Mouse (Mus musculus) CD4-positive, CD25-positive, alpha-beta regulatory T cell, adult 2 months (primary cell): ENCODE data around the gene Sestd1.

Experiments used
- DNase-seq: peaks from one replicate; pipeline ENCODE4 v3.0.0-alpha.2; 2012; ENCODE audit warnings: low read depth, low spot score

Sestd1 gene

DNA sequence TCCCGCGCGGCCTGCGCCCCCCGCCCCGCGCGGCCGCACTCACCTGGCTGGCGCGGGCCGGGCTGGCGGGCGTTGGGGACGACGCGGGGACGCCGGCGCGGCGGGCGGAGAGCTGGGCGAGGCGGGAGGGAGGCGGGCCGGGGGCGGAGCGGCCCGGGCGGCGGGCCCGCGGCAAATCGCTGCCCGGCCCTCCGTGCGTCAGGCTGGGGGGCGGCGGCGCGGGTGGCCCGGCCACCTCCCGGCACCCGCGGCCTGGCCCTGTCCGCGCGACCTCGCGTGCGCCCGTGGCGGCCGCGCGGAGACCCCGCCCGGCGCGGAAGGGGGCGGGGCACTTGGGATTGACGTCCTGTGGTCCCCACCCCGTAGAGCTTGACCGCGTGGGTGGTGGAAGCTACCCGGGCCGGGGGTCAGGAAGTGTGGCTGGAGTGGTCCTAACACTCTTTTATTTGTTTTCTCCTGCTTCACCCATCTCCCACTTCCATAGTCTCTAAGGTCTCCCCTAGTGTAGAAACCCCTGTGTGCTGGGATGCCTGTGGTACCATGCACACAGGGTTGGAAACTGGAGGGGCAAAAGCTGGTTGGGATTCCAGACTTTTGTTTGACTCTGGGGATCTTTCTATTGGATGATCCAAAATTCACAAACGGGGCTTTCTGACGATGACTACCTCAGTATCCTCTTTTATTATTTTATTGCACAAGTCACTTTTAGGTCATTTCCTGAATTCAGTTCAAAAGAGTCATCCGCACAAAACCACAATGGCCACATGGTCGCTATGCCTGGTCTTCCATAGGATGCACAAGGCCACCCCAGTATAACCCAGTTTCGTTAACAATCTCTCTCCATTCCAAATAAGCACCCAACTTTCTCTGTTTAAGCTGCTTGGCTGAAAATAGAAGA is at the start of gene Sestd1:
Gene Sestd1 (minus strand): TSS at position 81 of the 898 bp plus-strand sequence.
- peak; percentile 49 for DNase-seq

DNA sequence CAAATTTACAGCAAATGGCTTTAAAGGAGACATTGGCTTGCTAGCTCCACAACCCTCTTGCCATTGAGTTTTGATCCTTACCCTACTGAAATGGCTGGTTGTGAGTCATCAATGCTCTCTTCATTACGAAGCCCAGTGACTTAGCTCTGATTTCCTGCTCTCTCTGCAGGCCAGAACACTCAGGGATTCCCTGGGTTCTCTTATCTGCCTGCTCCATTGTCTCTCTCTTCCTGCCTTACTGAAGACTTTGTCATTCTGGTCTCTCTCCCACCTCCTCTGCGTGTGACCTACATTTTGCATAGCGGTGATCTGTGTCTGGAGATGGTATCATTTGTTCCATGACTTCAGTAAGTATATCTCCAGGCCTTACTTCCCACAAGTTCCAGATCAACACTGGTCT is 46.9 kb upstream of the Sestd1 start:
- no peak for DNase-seq

DNA sequence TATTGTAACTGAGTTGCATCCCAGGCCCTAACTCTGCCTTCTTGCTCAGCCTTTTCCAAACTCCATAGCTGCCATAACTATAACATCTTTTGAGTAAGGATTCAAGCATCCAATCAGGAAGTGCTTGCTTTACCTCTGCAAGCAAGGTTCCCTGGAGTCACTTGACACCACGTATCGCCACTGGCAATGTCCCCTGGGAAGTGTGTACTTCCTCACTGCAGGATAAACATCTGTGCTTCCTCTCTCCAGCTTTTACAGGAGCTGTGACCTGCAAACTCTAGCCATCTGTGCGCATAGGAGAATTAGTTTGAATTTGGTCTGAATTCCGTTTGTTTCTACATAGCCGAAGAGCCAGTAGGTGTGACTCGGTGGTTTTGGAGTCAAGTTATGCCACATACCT is 43.3 kb upstream of the Sestd1 start:
- no peak for DNase-seq

DNA sequence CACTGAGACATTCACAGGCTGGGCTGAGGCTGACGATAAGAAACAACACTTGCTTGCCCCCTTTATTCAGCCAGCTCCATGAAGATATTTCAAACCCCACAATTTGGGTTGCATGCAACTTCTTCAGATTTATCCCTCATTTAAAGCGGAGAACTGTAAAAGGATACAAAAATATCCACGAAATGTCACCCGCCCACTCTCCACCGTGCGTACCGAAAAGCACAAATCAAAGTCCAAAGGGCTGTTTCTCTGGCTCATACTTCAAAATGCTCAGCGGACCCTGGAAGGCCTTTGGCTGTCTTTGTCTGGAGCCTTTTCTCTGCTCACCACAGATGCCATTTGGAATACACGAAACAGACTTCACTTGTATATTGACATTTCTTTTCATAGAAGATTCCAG is 42.8 kb upstream of the Sestd1 start:
- no peak for DNase-seq

DNA sequence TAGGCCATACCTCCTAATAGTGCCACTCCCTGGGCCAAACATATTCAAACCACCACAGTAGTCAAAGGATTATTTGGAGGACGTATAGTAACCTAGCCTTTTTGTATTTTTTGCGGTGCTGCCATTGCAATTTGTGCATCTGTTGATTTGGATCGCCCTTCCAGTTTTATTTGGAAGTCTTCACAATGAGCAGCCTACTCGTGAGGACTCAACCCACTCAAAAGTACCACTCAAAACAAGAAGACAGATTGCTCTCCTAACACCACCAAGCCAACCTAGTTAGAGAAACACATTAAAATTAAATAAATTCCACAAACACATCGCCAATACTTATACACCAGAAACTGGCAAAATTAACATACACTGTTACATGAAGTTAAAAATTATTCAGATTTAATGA is 38.8 kb upstream of the Sestd1 start:
- no peak for DNase-seq

DNA sequence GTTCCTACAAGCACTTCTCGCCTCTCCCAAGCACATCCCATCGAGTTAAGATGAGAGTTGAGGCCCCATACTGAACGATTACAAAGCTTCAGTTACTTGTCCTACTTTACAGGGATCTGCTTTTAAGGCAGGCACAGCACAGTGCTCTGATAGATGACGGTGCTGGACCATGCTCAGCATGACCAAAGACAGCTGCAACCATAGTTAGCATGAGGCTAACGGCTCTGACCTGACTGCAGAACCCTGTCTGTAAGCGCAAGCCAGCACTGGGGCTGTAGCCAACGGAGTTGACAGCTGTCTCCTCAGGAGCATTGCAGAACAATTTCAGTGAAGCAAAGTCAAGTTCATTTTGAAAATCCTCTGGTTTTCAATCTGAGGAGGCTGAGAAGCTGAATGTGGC is 36.6 kb upstream of the Sestd1 start:
- DNase-seq = no peak

DNA sequence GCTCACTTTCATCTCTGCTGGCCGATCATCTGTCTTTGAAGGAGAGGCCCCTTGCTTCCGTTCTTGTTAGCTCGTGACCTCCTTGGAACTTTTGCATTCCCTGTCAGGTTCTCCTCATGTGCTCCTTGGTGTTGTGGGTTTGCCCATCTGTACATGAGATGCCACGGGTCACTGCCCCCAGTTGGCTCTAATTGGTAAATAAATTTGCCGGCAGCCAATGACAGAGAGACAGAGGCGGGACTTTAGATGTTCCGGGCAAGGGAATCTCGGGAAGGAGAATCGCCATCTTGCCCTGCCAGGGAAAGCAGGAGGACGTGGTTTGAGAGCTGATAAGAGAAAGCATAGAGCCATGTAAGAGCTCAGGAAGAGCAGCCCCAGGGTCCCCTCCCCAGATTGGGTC is 33.5 kb upstream of the Sestd1 start:
- no peak for DNase-seq

DNA sequence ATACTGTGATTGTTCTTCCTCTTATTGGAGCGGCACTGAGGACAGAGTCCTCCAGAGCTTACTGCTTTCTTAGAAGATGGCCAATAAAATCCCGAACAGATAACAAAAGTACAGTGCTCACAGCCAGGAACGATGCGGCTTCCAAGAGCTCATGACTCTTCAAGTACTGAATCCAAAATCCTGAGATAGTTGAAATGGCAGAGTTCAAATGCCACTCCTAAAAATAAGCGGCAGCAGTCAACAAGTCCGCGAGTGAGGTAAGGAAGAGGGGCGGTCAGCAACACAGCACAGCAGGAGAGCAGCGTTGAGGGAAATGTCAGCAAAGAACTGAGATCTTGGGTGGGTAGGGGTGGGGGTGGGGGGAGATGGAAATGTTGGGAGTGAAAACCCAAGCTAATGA is 32.2 kb upstream of the Sestd1 start:
- no peak for DNase-seq

DNA sequence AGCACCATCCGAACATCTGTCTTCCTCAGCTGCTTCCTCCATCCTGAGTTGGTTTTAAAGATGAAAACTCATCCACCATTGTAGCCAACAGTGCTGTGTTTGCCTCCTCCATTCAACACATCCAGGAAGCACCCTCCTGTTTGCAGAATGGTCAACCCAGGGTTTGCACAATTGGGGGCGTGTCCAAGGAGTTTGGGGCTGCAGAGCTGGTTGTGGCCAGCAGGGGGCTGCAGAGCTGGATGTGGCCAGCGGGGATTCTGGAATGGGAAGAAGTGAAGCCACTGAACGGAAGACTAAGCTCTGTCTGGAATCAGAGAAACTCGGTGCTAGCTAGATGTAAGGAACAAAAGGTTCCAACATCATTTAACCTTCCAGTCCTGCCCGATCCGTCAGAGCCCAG is 28.9 kb upstream of the Sestd1 start:
- peak; percentile 28 for DNase-seq

DNA sequence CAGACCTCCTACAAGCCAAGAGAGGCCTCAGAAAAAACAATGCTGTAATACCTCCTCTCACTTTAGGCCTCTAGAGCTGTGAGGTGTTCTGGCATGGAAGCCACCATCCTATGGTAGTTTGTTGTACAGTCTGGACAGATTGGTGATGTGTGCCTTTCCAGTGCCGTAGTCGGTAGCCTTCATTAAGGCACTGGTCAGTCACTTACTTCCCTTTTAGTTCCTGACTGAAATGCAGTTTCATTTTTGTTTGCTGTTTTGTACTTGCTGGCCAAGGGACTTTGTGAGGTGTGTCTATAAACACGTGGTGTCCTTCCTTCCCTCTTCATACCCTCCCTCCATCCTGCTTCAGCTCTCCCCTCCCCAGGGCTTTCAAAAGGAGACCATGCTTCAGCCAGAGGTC is 24.1 kb upstream of the Sestd1 start:
- no peak for DNase-seq

DNA sequence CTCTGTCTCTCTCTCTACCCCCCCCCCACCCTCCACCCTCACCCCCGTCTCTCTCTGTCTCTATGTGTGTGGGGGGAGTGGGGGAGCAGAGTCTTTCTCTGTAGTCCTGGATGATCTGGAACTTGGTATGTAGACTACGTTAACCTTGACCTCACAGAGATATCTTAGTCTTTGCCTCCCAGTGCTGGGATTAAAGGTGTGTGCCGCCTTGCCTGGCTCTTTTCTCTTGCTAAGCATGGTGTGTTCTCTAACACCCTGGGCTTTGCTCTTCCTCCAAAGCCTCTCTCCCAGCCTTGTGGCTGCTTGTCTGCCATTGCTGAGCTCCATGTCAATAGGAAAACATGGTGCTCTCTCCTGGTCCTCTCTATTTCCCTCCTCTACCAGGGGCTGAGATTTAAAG is 23.3 kb upstream of the Sestd1 start:
- DNase-seq = no peak

DNA sequence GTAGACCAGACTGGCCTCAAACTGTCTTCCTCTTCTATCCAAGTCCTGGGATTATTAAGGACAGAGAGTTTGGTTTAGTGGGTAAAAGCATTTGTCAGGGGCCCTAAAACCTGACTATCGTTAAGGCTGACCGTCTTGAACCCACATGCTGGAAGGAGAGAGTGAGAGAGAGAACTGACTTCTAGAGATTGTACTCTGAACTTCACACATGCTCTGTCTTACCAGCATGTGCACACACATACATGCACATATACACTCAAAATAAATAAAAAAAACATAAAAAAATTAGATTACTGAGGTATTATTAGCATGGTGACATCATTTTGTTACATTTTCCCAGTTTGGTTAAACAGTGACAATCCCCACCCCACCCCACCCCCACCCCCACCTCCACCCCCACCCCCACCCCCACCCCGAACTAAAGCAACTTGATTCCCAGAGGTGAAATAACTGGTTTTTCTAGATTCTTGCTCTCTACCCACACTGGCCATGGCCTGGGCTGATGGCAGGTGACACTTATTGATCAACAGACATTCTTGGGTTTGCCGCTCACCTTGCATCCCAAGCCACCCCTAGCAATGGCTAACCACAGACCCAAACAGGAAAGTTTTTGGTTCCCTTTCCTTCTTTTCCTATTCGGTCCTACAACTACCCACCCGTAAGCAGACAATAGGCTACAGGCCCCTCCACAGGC is 22.4 kb upstream of the Sestd1 start:
- DNase-seq = no peak

DNA sequence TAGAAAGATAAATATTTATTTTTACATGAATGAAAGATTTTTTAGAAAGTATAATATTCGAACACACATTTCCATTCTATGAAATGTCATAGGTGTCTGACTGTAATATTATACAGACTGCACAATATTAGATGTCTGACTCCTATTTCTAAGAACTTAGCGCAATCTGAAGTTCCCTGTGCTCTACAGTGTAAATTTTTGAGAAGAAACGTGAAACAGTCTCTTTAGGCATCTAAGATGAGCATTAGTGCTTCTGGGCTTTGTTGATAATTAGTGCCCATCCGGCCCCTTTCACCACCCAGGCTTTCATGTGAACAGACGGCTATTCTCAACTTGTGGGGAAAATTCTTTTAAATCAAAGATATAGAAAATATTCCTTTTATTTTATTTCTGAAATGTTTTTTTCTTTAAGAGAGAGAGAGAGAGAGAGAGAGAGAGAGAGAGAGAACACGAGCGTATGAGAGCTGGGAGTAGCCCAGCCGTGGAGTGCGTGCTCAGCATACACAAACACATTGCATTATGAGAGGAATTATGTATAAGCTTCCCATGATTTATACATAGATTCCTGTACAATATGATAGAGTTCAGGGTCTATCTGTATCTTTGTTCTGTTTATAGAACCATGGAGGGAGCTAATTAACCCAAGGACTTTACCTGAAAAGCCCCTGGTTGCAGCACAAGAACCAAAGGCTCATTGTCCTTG is 21.4 kb upstream of the Sestd1 start:
- no peak for DNase-seq

DNA sequence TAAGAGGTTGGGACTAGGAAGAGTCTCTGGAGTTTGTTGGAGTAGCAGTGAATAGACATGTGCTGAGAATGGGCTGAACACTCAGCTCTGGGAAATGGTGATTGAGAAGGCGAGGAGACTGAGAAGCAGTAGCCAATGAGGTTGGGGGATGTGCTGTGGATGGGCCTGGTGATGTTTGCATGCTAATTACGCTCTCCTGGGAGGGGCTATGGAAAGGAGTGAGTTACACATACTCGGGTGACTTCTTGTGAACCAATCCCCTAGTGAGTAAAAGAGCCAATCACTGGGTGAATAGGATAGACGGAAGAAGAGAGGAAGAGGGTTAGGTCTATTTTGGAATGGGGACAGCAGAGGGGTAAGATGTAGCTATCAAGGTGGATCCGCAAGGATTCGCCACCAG is 9.3 kb upstream of the Sestd1 start:
- no peak for DNase-seq

DNA sequence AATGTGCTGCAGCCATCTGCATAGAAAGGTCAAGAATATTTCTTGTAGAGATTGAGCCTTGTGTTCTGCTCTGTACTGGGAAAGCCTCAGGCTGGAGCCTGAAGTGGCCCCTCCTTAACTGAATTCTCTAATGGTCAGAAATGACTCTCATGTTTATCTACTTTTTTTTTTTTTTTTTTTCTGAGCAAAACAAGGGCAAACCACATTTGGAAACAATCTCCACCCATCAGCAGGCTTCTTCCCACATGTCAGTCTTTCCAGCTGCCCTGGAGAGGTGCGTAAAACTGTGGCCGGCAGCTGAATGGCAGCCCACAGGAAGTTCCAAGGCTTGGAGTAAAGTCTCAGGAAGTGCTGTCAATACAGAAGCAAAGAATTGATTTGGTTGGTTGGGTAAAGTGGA is 6.4 kb upstream of the Sestd1 start:
- no peak for DNase-seq

DNA sequence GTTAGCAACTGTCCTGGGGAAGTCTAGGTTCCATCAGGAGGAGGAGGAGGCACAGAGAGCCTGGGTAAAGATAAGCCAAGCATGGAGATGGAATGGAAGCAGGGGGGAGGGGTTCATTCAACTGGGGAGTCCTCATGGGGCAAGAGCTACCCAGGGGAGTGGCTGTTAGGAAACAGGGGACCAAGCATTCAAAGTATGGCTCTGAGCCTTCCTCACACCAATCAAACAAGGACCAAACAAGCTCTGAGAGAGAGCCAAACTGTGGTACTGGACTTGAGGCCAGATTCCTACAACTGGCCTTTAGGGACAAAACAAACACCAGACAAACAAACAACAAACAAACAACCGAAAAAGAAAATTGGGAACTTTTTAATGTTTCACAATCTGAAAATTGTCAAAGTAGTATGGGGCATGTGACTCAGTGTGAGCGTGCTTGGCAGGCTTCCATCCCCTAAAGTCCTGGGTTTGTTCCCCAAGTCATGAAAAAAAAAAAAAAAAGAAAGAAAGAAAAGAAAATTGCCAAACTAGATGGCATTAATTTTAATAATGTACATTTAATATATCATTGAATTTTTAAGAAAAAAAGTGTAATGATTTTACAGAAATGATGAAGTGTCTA is 4.0 kb upstream of the Sestd1 start:
- no peak for DNase-seq

DNA sequence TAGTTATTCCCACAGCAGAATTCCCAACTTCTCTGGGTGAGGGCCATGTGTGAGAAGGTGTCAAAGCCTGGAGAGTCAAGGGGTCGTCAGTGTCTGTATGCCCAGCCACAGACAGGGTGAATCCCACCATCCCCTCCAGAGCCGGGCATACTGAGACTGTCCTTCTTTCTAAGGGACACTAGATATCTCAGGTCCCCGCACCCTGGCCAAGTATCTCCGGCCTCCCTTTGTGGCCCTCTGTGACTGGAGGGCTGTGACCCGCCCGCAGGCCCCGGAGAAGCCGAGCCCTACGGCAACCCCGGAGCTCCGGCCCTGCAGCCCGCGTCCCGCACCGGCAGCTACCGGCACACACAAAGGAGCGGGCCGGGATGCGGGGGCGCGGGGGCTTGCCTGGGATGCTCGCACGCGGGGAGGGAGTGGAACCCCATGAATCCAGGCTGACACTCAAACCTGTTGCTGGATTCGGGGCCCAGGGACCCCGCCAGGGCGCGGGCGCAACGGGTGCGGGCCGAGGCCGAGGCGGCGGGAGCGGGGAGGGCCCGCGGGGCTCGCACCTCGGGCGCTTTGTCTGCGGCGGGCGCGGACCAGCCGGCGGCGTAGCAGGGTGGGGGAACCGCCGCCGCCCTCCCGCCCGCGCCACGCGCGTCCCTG is 406 bp downstream of the Sestd1 start:
- peak; percentile 21 for DNase-seq

DNA sequence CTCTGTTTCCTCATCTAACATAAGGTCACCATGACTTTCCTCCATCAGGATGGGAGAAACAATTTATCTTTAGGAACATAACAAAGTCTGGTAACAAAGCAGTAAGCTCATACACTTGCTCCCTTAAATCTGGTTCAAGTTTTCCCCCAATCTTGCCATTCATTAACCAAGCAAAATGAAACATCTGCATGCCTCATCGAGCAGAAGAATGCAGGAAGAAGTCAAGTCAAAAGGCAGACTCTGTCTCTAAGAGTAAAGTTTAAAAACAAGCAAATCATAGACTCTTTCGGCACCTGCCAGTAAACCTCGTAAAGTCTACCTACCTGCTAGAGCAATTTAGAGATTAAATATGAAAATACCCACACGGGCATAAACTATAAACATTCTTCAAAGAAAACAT is 3.1 kb downstream of the Sestd1 start:
- no peak for DNase-seq

DNA sequence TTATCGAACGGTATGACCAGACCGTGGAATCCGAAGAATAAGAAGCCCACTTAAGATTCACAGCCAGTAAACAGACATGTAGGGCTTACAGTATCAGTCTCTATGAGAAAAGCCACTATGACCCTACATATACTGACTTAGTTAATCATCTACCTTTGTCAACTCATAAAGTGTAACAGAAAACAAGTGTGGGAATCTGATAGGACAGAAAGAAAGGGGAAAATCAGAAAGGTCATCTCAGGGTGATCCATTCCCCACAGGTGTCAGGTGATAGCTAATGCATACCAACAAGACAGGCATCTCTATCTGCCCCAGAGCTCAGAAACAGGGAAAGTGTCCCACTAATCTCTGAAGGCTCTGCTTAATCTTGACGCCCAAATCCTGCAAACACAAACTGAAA is 4.5 kb downstream of the Sestd1 start:
- no peak for DNase-seq

DNA sequence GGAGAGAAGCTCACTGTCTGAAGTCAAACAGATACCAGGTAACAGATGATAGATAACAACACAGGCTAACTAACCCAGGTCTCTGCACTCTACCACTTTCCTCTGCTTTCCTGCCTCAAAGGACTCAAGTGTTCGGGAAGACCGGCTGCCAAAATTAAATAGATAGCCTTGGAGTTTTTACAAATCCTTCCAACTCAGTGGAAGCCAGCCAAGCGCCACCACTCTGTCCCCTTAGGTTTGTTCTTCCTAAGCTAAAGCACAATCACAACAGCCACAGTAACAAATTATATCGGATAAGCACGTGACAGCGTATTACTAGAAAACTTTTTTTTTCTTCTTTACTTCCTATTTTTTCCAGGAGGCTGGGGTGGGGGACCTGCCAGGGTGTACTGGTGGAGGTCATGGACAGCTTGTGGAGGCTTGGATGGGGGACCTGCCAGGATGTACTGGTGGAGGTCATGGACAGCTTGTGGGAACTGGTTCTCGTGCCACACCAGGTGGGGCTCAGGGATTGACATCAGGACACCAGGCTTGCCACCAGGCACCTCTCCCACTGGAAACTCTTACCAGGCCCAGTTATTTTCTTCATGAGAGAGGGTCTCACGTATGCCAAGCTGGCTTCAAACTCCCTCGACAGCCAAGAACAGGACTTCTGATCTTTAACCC is 5.3 kb downstream of the Sestd1 start:
- DNase-seq = no peak

DNA sequence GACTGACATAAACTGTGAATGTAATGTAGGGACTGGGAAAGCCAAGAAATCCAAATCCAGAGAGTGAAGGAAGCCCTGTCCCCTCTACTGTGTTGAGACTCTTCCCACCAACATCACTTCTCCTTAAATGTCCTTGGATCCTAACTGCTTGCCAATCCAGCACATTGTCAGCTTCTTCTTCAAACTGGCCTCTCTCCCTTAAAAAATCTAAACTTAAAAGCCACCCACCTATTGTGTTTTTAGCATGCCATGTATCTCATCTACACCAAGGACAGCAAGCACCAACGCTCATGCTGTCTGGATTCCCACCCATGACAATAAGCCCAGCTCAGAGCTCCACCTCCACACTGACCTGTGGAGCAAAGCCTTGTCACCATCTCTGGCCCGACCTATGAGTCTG is 7.4 kb downstream of the Sestd1 start:
- no peak for DNase-seq
